Mouse (Mus musculus) left cerebral cortex, postnatal 36 days (tissue): ENCODE results near the gene Krtap5-3. TPM values are rescaled to one million over a fixed set of nuclear protein-coding genes. Genes with fewer than 3 reads are reported as not detected.

Experiments used
- DNase-seq, 2 experiments: peaks; one replicate each; pipeline ENCODE4 v3.0.0; 2021 to 2022; ENCODE audit warnings: low spot score in 2 of 2, mixed read lengths in 1 of 2
- intact Hi-C: fragments of 180-260 bp; cut with DNase I; formaldehyde crosslinking; loops from one replicate; pipeline ENCODE4 v1.15.1; 2025
- total RNA-seq, 2 experiments: library from RNA; stranded (reverse); gene quantifications; 2 replicates each; pipeline ENCODE4 v1.2.3; 2021

Krtap5-3 gene
- total RNA-seq, 2 experiments from 2014 or later = not detected

- DNase-seq = peak; percentile 5 to 21
- intact Hi-C loops = loop anchor here (5.0 kb wide), 1 partner anchor 103 kb away; no protein-coding TSS in a partner anchor
These were observed 48.7 kb downstream of the Krtap5-3 start for GRCm38 (mm10) chr7:142249824-142250223.

Other genes starting within 250 kb of the Krtap5-3 start
- gene Mob2, start 140.3 kb upstream of the Krtap5-3 start, total RNA-seq = 10 to 100 TPM; 34.6 to 37.5 TPM
- gene Dusp8, start 105.5 kb upstream of the Krtap5-3 start, total RNA-seq = 100 to 1,000 TPM; 151 to 163 TPM
- not detected for gene Gm45618, start 80.6 kb upstream of the Krtap5-3 start, total RNA-seq
- not detected for gene Gm39115, start 65.3 kb upstream of the Krtap5-3 start, total RNA-seq
- not detected for gene Gm45337, start 56.8 kb upstream of the Krtap5-3 start, total RNA-seq
- gene Gm29735, start 44.3 kb upstream of the Krtap5-3 start, total RNA-seq = not detected
- not detected for gene Gm4553, start 35.6 kb upstream of the Krtap5-3 start, total RNA-seq
- not detected for gene Krtap5-2, start 25.4 kb upstream of the Krtap5-3 start, total RNA-seq
- not detected for gene Gm10153, start 11.0 kb upstream of the Krtap5-3 start, total RNA-seq
- not detected for gene Gm7579, start 10.5 kb downstream of the Krtap5-3 start, total RNA-seq
- not detected for gene Krtap5-5, start 28.6 kb downstream of the Krtap5-3 start, total RNA-seq
- gene Gm40460, start 39.7 kb downstream of the Krtap5-3 start, total RNA-seq = not detected
- not detected for gene Gm2431, start 57.0 kb downstream of the Krtap5-3 start, total RNA-seq
- gene Gm4559, start 73.0 kb downstream of the Krtap5-3 start, total RNA-seq = not detected
- not detected for gene Krtap5-1, start 95.8 kb downstream of the Krtap5-3 start, total RNA-seq
- gene Krtap5-4, start 102.2 kb downstream of the Krtap5-3 start, total RNA-seq = not detected
- 10 to 100 TPM; 30.8 to 33.4 TPM for gene Ifitm10, start 172.4 kb downstream of the Krtap5-3 start, total RNA-seq
- 1 to 10 TPM in 1 of 2 experiments, not detected in 1; 4.6 TPM for gene Gm49369, start 181.3 kb downstream of the Krtap5-3 start, total RNA-seq
- 100 to 1,000 TPM; 297 to 348 TPM for gene Ctsd, start 186.7 kb downstream of the Krtap5-3 start, total RNA-seq
- not detected for gene Syt8, start 233.5 kb downstream of the Krtap5-3 start, total RNA-seq
- under 1 TPM in 1 of 2 experiments, not detected in 1; 0.69 TPM for gene Tnni2, start 240.4 kb downstream of the Krtap5-3 start, total RNA-seq